8 mouse cellular contexts compared by ENCODE assay signal in genomic region chr1:181923384-181923783, GRCm38 (mm10).
DNase-seq lines count a peak whose midpoint lies in the region; ATAC-seq lines count a peak whose summit lies in the region.

No protein-coding gene starts in this region.

- intact Hi-C loops in gastrocnemius, postnatal 14 days (cut with DNase I; ENCODE audit: low total_unique reads) = no loop called here

- no peaks in the 10 kb centered on the region for H3K27me3 ChIP-seq in heart, embryonic 10.5 days (ENCODE audit: insufficient read depth, poor library complexity, severe bottlenecking)
- no peaks in the 10 kb centered on the region for H3K27me3 ChIP-seq in neural tube, embryonic 13.5 days

- no peak overlapping the region for H3K9ac ChIP-seq in neural tube, embryonic 13.5 days

- H3K4me3 ChIP-seq in brown adipose tissue, adult 24 weeks (ENCODE audit: insufficient read depth, low read depth, low read length) = peak overlapping the region; percentile 12; the same call in 1 of the 2 replicates
- H3K4me3 ChIP-seq in heart, embryonic 10.5 days = no peak overlapping the region
- no peak overlapping the region for H3K4me3 ChIP-seq in neural tube, embryonic 13.5 days

- peak overlapping the region; percentile 16; the same call in 1 of the 2 replicates for H3K4me2 ChIP-seq in neural tube, embryonic 13.5 days

- WGBS in heart, embryonic 10.5 days = 60% methylated on average over 24 of the region's 24 CpGs
- 80% methylated on average over 24 of the region's 24 CpGs for WGBS in neural tube, embryonic 13.5 days

- ATAC-seq in neural tube, embryonic 13.5 days (ENCODE audit: low read depth) = peak; percentile 76; the same call in 1 of the 2 replicates

- H3K27ac ChIP-seq in brown adipose tissue, adult 24 weeks (replicated peaks; ENCODE audit: low read depth, low read length) = no peak overlapping the region
- H3K27ac ChIP-seq in heart, embryonic 10.5 days = no peak overlapping the region
- peak overlapping the region; percentile 71 for H3K27ac ChIP-seq in neural tube, embryonic 13.5 days (replicated peaks)

- H3K9me3 ChIP-seq in heart, embryonic 10.5 days = no peaks in the 10 kb centered on the region
- H3K9me3 ChIP-seq in neural tube, embryonic 13.5 days = no peaks in the 10 kb centered on the region

- DNase-seq in gastrocnemius, postnatal 14 days = peak; percentile 5
- no peak for DNase-seq in gastrocnemius, postnatal 10 days
- peak; percentile 88 for DNase-seq in heart, embryonic 10.5 days (ENCODE audit: low spot score)
- peak; percentile 47 to 52 for DNase-seq in layer of hippocampus, postnatal 36 days
- no peak for DNase-seq in adipocyte (ENCODE audit: low spot score)
- DNase-seq in ovary, postnatal 14 days (ENCODE audit: low spot score) = no peak

- H3K36me3 ChIP-seq in heart, embryonic 10.5 days = peaks cover 31% of the 10 kb centered on the region
- peaks cover 29% of the 10 kb centered on the region for H3K36me3 ChIP-seq in neural tube, embryonic 13.5 days

- no peaks in the 10 kb centered on the region for H3K4me1 ChIP-seq in brown adipose tissue, adult 24 weeks (ENCODE audit: control insufficient read depth, insufficient read depth, insufficient read length, low read length)
- peaks cover 9% of the 10 kb centered on the region for H3K4me1 ChIP-seq in heart, embryonic 10.5 days
- no peaks in the 10 kb centered on the region for H3K4me1 ChIP-seq in neural tube, embryonic 13.5 days (replicated peaks)

Comparison
In these comparisons a context has a peak if more than half of its experiments do, and no peak if none do; other contexts are left out.
1. DNase-seq: peak in gastrocnemius, postnatal 14 days (single experiment), heart, embryonic 10.5 days (single experiment) and layer of hippocampus, postnatal 36 days (2 of 2); none in gastrocnemius, postnatal 10 days (single experiment), adipocyte (single experiment) and ovary, postnatal 14 days (single experiment).